ENCODE assay signal across 8 mouse cellular contexts in genomic region chr5:117120489-117121466, GRCm38 (mm10). TPM values are rescaled to one million over a fixed set of nuclear protein-coding genes. Genes with fewer than 3 reads are reported as not detected.
A peak's percentile ranks its signal among the peaks of the same experiment; 100 is the strongest.
DNase-seq lines count a peak whose midpoint lies in the region; ATAC-seq and TF ChIP-seq lines count a peak whose summit lies in the region.

No protein-coding gene starts in this region.

- WGBS in forebrain, embryonic 12.5 days = 1% methylated on average over 40 of the region's 40 CpGs
- under 1% methylated on average over 40 of the region's 40 CpGs for WGBS in kidney, postnatal 0 days
- WGBS in midbrain, postnatal 0 days = under 1% methylated on average over 40 of the region's 40 CpGs

- peak overlapping the region; percentile 68 for H3K9ac ChIP-seq in forebrain, embryonic 12.5 days
- peak overlapping the region; percentile 69 for H3K9ac ChIP-seq in kidney, postnatal 0 days (ENCODE audit: low read depth, low read length)
- H3K9ac ChIP-seq in midbrain, postnatal 0 days (replicated peaks; ENCODE audit: low read length, poor library complexity, severe bottlenecking) = peak overlapping the region; percentile 58

- TF ChIP-seq CTCF in kidney, postnatal 0 days (IDR thresholded peaks at IDR 0.05; ENCODE audit: low read depth) = no peak
- no peak for TF ChIP-seq CTCF in midbrain, postnatal 0 days (IDR thresholded peaks at IDR 0.05)

- H3K9me3 ChIP-seq in forebrain, embryonic 12.5 days = no peaks in the 10 kb centered on the region
- no peaks in the 10 kb centered on the region for H3K9me3 ChIP-seq in kidney, postnatal 0 days (replicated peaks; ENCODE audit: low read length)
- no peaks in the 10 kb centered on the region for H3K9me3 ChIP-seq in midbrain, postnatal 0 days (ENCODE audit: low read length)

- H3K4me3 ChIP-seq in forebrain, embryonic 12.5 days (replicated peaks) = peak overlapping the region; percentile 79
- peak overlapping the region; percentile 69 for H3K4me3 ChIP-seq in kidney, postnatal 0 days (replicated peaks; ENCODE audit: low read depth, low read length)
- peak overlapping the region; percentile 73 for H3K4me3 ChIP-seq in midbrain, postnatal 0 days (ENCODE audit: low read depth, low read length)

- peaks cover 13% of the 10 kb centered on the region for H3K27me3 ChIP-seq in forebrain, embryonic 12.5 days
- no peaks in the 10 kb centered on the region for H3K27me3 ChIP-seq in kidney, postnatal 0 days (ENCODE audit: insufficient read depth, low read length)
- H3K27me3 ChIP-seq in midbrain, postnatal 0 days (ENCODE audit: insufficient read depth, low read length) = 0 out of 2 replicates have a peak, but pooled peaks cover 3% of the 10 kb centered on the region

- ATAC-seq in forebrain, embryonic 12.5 days (ENCODE audit: low FRiP score) = no peak
- ATAC-seq in kidney, postnatal 0 days (replicated peaks; ENCODE audit: low FRiP score, low read depth) = no peak; the same call in 1 of the 2 replicates
- no peak; the same call in 1 of the 2 replicates for ATAC-seq in midbrain, postnatal 0 days (ENCODE audit: low FRiP score)

- DNase-seq in heart, adult 11 months = peak; percentile 93
- no peak for DNase-seq in heart, postnatal 25 days (ENCODE audit: low spot score)
- DNase-seq in MN1 (ENCODE audit: low spot score) = peak; percentile 50
- DNase-seq in kidney, postnatal 0 days (ENCODE audit: low spot score) = peak; percentile 18
- DNase-seq in midbrain, postnatal 0 days (ENCODE audit: low spot score) = no peak
- no peak for DNase-seq in urinary bladder, postnatal 10 days (ENCODE audit: low spot score)
- DNase-seq in frontal cortex, postnatal 25 days (ENCODE audit: low spot score in 2 of 2) = no peak

- H3K36me3 ChIP-seq in forebrain, embryonic 12.5 days (replicated peaks) = no peaks in the 10 kb centered on the region
- H3K36me3 ChIP-seq in kidney, postnatal 0 days (ENCODE audit: insufficient read depth, low read length) = no peaks in the 10 kb centered on the region
- H3K36me3 ChIP-seq in midbrain, postnatal 0 days (ENCODE audit: insufficient read depth, low read length) = no peaks in the 10 kb centered on the region

- peak overlapping the region; percentile 93 for H3K4me2 ChIP-seq in forebrain, embryonic 12.5 days
- peak overlapping the region; percentile 85 for H3K4me2 ChIP-seq in kidney, postnatal 0 days (ENCODE audit: low read length)
- peak overlapping the region; percentile 97 for H3K4me2 ChIP-seq in midbrain, postnatal 0 days (ENCODE audit: low read depth, low read length, poor library complexity, severe bottlenecking)

- intact Hi-C loops in heart, postnatal 25 days (cut with DNase I) = no loop called here

- no peak overlapping the region for H3K27ac ChIP-seq in forebrain, embryonic 12.5 days
- H3K27ac ChIP-seq in kidney, postnatal 0 days = 0 out of 2 replicates have a peak overlapping the region, but pooled peaks have one; percentile 9
- no peak overlapping the region for H3K27ac ChIP-seq in midbrain, postnatal 0 days (ENCODE audit: low read depth, low read length)

- peaks cover 26% of the 10 kb centered on the region for H3K4me1 ChIP-seq in forebrain, embryonic 12.5 days
- peaks cover 11% of the 10 kb centered on the region; the same call in 1 of the 2 replicates for H3K4me1 ChIP-seq in kidney, postnatal 0 days (replicated peaks; ENCODE audit: insufficient read depth, low read length)
- peaks cover 9% of the 10 kb centered on the region; the same call in 1 of the 2 replicates for H3K4me1 ChIP-seq in midbrain, postnatal 0 days (ENCODE audit: insufficient read depth, low read length)

RNA-seq across cellular contexts. Expression of gene Taok3, which starts 0.8 kb away (rescaled TPM):
- 1 to 10 TPM; 7.6 to 7.9 TPM for total RNA-seq in heart, postnatal 25 days (2021)
- 24.3 and 24.8 TPM in 2 replicates for polyA plus RNA-seq in forebrain, embryonic 12.5 days (2016; fragmentation: Nextera tagmentation; extraction: Ambion mirVana)
- 16.1 and 19.8 TPM in 2 replicates for polyA plus RNA-seq in kidney, postnatal 0 days (2015; fragmentation: Nextera tagmentation; extraction: Ambion mirVana)
- 30.1 and 35.5 TPM in 2 replicates for total RNA-seq in midbrain, postnatal 0 days (2014; rRNA removed)
- polyA plus RNA-seq in midbrain, postnatal 0 days (2015; fragmentation: Nextera tagmentation; extraction: Ambion mirVana) = 61.9 and 65.1 TPM in 2 replicates

RNA-seq across cellular contexts. Expression of gene Suds3, which starts 4.9 kb away (rescaled TPM):
- 10 to 100 TPM; 87.3 to 90.4 TPM for total RNA-seq in heart, postnatal 25 days (2021)
- 113 and 116 TPM in 2 replicates for polyA plus RNA-seq in forebrain, embryonic 12.5 days (2016; fragmentation: Nextera tagmentation; extraction: Ambion mirVana)
- 69.3 and 69.5 TPM in 2 replicates for polyA plus RNA-seq in kidney, postnatal 0 days (2015; fragmentation: Nextera tagmentation; extraction: Ambion mirVana)
- total RNA-seq in midbrain, postnatal 0 days (2014; rRNA removed) = 91.5 and 95.0 TPM in 2 replicates
- 63.9 and 70.9 TPM in 2 replicates for polyA plus RNA-seq in midbrain, postnatal 0 days (2015; fragmentation: Nextera tagmentation; extraction: Ambion mirVana)

Comparison
In these comparisons a context has a peak if more than half of its experiments do, and no peak if none do; other contexts are left out.
1. DNase-seq: peak in heart, adult 11 months (single experiment), MN1 (single experiment) and kidney, postnatal 0 days (single experiment); none in heart, postnatal 25 days (single experiment), midbrain, postnatal 0 days (single experiment), urinary bladder, postnatal 10 days (single experiment) and frontal cortex, postnatal 25 days (0 of 2).
2. Peak in every context shown above with its lines, with median percentiles within 50 percentile points of each other: H3K4me2 ChIP-seq, H3K4me3 ChIP-seq and H3K9ac ChIP-seq.